ENCODE assay signal across 8 mouse cellular contexts in genomic region chrX:36226577-36226976, GRCm38 (mm10).
DNase-seq lines count a peak whose midpoint lies in the region.

No protein-coding gene starts in this region.

- peak; percentile 46 for DNase-seq in embryo, embryonic 10 days (ENCODE audit: low spot score)
- DNase-seq in embryo, embryonic 9.5 days (ENCODE audit: extremely low spot score), result no peak
- peak; percentile 67 for DNase-seq in testis, postnatal 10 days (ENCODE audit: low spot score)
- DNase-seq in testis, postnatal 14 days (ENCODE audit: low spot score), result no peak
- DNase-seq in embryo, embryonic 11 days, result peak; percentile 44
- DNase-seq in kidney, postnatal 36 days, result peak; percentile 37 to 72
- DNase-seq in lung, adult 18-20 months, result peak; percentile 9 to 33
- DNase-seq in splenic B cell, adult 2 months (ENCODE audit: low read depth, low spot score), result peak; percentile 22

- H3K27me3 ChIP-seq in splenic B cell, adult 2 months (ENCODE audit: control insufficient read depth, insufficient read depth, low read length, poor library complexity, severe bottlenecking), result no peaks in the 10 kb centered on the region

- no peaks in the 10 kb centered on the region for H3K36me3 ChIP-seq in splenic B cell, adult 2 months (ENCODE audit: control insufficient read depth, insufficient read depth, low read length, poor library complexity, severe bottlenecking)

Comparison
In these comparisons a context has a peak if more than half of its experiments do, and no peak if none do; other contexts are left out.
1. DNase-seq: peak in embryo, embryonic 10 days (single experiment), testis, postnatal 10 days (single experiment), embryo, embryonic 11 days (single experiment), kidney, postnatal 36 days (2 of 2), lung, adult 18-20 months (2 of 2) and splenic B cell, adult 2 months (single experiment); none in embryo, embryonic 9.5 days (single experiment) and testis, postnatal 14 days (single experiment).